Mouse (Mus musculus) left cerebral cortex, adult 2 months (tissue): ENCODE data around the gene Edaradd. TPM values are rescaled to one million over a fixed set of nuclear protein-coding genes. Genes with fewer than 3 reads are reported as not detected.

Experiments
- DNase-seq, 2 experiments: peaks; one replicate each; pipeline ENCODE4 v3.0.0; 2021 to 2022; ENCODE audit warnings: low spot score in 2 of 2, mixed read lengths in 1 of 2; ENCODE audit errors: extremely low spot score in 1 of 2
- H3K27ac ChIP-seq: fragments of 200-600 bp; 2 replicates; pipeline ENCODE4 v1.8.1; 2022
- H3K4me3 ChIP-seq: fragments of 200-600 bp; 2 replicates; pipeline ENCODE4 v1.8.1; 2022
- CTCF ChIP-seq: fragments of 200-600 bp; IDR thresholded peaks from 2 replicates; pipeline ENCODE4 v1.8.1; 2022; ENCODE audit warnings: antibody characterized with exemption, mild to moderate bottlenecking, moderate library complexity
- intact Hi-C: fragments of 180-260 bp; cut with DNase I; formaldehyde crosslinking; loops from one replicate; pipeline ENCODE4 v1.15.1; 2025
- total RNA-seq, 2 experiments: library from RNA; stranded (reverse); gene quantifications; 2 replicates each; pipeline ENCODE4 v1.2.3; 2021

Gene Edaradd
- total RNA-seq, 2 experiments from 2014 or later, result 0.16 TPM

DNA sequence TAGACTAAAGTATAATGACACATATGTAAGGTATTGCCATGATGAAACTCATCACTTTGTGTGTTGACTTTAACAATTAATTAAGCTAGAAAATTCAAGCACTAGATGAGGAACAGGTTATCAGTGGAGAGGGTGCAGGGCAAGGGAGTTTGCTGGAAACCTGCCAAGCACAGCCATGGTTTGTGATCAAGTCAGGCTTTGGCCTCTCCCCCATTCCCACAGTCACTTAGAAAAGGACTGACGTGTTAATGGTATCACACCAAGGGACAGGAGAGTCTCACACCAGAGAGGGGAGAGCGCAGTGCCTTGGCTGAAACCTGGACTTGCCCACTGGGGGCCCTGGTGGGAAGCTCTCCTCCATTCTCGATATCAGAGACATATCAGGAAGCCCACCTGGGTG, 14.9 kb downstream of the Edaradd start:
- Histone ChIP-seq H3K4me3 (no peak overlapping the region), H3K27ac (no peak overlapping the region)
- TF ChIP-seq CTCF, result no peak
- intact Hi-C loops, result no loop called here
- DNase-seq, result no peak

GRCm38 (mm10) chr13:12503238-12503751, 16.9 kb downstream of the Edaradd start:
- intact Hi-C loops, result no loop called here
- DNase-seq, result no peak
- Histone ChIP-seq H3K4me3 (no peak overlapping the region), H3K27ac (no peak overlapping the region)
- TF ChIP-seq CTCF, result no peak

DNA sequence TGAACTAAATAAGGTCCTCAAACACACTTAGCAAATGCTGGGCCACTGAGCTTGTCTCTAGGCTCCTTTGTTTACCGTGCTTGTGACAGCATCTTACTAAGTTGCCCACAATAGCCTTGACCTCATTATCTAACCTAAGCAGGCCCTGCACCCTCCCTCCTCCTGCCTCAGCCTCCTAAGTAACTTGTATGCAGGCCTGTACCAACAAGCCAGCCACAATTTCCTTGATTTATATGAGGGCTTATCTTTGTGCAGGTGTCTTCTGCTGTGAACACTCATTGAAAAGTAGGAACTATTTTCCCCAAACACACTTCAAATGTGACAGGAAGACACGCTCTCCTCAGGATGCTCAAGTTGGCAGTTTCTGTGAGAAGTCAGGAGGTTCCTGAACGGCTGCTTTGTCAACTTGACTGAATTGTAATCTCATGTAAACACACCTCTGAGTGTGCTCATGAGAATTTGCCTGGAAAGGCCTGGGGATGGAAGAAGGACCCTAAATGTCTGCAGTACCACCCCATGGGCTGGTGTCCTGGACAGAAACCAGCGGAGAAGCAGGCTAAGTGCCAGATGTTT, 17.5 kb downstream of the Edaradd start:
- no peak for TF ChIP-seq CTCF
- intact Hi-C loops, result no loop called here
- no peak for DNase-seq

GRCm38 (mm10) chr13:12499107-12499506, 21.1 kb downstream of the Edaradd start:
- no peak overlapping the region for H3K4me3 ChIP-seq
- no peak overlapping the region for H3K27ac ChIP-seq
- TF ChIP-seq CTCF, result no peak
- peak; percentile 16 to 42 for DNase-seq
- intact Hi-C loops, result no loop called here

More for the DNA sequence above, 17.5 kb downstream of the Edaradd start:
- no peak overlapping the region for H3K4me3 ChIP-seq
- H3K27ac ChIP-seq, result no peak overlapping the region

- no peak for TF ChIP-seq CTCF
- no peak overlapping the region for H3K27ac ChIP-seq
- no peak for DNase-seq
- intact Hi-C loops, result no loop called here
- no peak overlapping the region for H3K4me3 ChIP-seq
Observed at GRCm38 (mm10) chr13:12497809-12498208, 22.4 kb downstream of the Edaradd start.

DNA sequence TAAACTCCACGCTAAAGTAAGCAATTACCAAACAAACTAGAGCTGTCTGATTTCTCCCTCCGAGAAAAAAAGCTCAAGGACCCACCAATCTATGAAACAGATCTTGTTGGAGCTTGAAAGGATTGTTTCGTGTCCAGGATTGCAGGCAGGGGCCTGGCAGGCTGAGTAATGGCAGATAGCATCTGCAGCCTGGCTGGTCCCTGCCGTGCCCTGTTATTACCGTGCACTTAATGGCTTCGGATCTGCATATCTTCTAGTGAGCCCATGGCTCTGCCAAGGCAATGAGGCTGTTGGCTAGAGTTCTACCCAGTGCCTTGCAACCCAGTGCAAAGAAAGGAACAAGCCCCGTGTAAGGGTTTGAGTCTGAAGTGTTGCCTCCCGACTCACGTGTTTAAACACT, 25.5 kb downstream of the Edaradd start:
- intact Hi-C loops, result no loop called here
- Histone ChIP-seq H3K4me3 (no peak overlapping the region), H3K27ac (no peak overlapping the region)
- TF ChIP-seq CTCF, result no peak
- DNase-seq, result no peak

DNA sequence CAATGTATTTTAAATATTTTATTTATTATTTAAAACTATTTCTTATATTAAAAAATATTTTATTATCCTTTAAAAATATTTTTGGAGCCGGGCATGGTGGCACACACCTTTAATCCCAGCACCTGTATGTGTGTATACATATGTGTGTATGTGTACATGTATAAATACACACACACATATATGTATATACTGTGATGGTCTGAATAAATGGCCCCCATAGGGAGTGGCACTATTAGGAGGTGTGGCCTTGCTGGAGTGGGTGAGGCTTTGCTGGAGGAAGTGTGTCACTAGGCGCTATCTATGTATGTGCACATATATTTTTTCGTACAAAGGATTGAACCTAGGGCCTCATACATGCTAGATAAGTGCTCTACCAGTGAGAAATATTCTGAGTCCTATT, 27.7 kb downstream of the Edaradd start:
- no peak overlapping the region for H3K4me3 ChIP-seq
- no peak for DNase-seq
- H3K27ac ChIP-seq, result no peak overlapping the region
- intact Hi-C loops, result no loop called here
- no peak for TF ChIP-seq CTCF

GRCm38 (mm10) chr13:12485640-12486039, 34.6 kb downstream of the Edaradd start:
- H3K27ac ChIP-seq, result no peak overlapping the region
- intact Hi-C loops, result no loop called here
- TF ChIP-seq CTCF, result no peak
- H3K4me3 ChIP-seq, result no peak overlapping the region
- DNase-seq, result no peak

GRCm38 (mm10) chr13:12485197-12485596, 35.0 kb downstream of the Edaradd start:
- Histone ChIP-seq H3K27ac (no peak overlapping the region), H3K4me3 (no peak overlapping the region)
- intact Hi-C loops, result no loop called here
- no peak for DNase-seq
- no peak for TF ChIP-seq CTCF

GRCm38 (mm10) chr13:12479802-12480201, 40.4 kb downstream of the Edaradd start:
- no peak overlapping the region for H3K4me3 ChIP-seq
- DNase-seq, result no peak
- no peak for TF ChIP-seq CTCF
- H3K27ac ChIP-seq, result no peak overlapping the region
- intact Hi-C loops, result no loop called here

- no peak for DNase-seq
- intact Hi-C loops, result no loop called here
- no peak overlapping the region for H3K4me3 ChIP-seq
- no peak for TF ChIP-seq CTCF
- no peak overlapping the region for H3K27ac ChIP-seq
Observed at GRCm38 (mm10) chr13:12478301-12478700, 41.9 kb downstream of the Edaradd start.

GRCm38 (mm10) chr13:12476886-12477285, 43.4 kb downstream of the Edaradd start:
- Histone ChIP-seq H3K27ac (no peak overlapping the region), H3K4me3 (no peak overlapping the region)
- TF ChIP-seq CTCF, result no peak
- DNase-seq, result no peak
- intact Hi-C loops, result no loop called here

- Histone ChIP-seq H3K27ac (no peak overlapping the region), H3K4me3 (no peak overlapping the region)
- intact Hi-C loops, result no loop called here
- TF ChIP-seq CTCF, result no peak
- no peak for DNase-seq
Observed at GRCm38 (mm10) chr13:12475239-12475638, 45.0 kb downstream of the Edaradd start.
